Mouse (Mus musculus): ENCODE data around the gene Pla2g4f.

Pla2g4f gene

GRCm38 (mm10) chr2:120281221-120281620, 32.7 kb downstream of the Pla2g4f start:
- no peak for DNase-seq (ENCODE audit: low spot score in 2 of 2)

GRCm38 (mm10) chr2:120279961-120280360, 34.0 kb downstream of the Pla2g4f start:
- peak in 1 of 2 experiments; percentile 72 for DNase-seq (ENCODE audit: low spot score in 2 of 2)

GRCm38 (mm10) chr2:120276951-120277350, 37.0 kb downstream of the Pla2g4f start:
- no peak for DNase-seq (ENCODE audit: low spot score in 2 of 2)

- DNase-seq (ENCODE audit: low spot score in 2 of 2) = no peak
These were observed 45.3 kb downstream of the Pla2g4f start for GRCm38 (mm10) chr2:120268635-120269034.

GRCm38 (mm10) chr2:120265523-120265922, 48.4 kb downstream of the Pla2g4f start:
- DNase-seq (ENCODE audit: low spot score in 2 of 2) = peak in 1 of 2 experiments; percentile 21

GRCm38 (mm10) chr2:120264858-120265257, 49.1 kb downstream of the Pla2g4f start:
- no peak for DNase-seq (ENCODE audit: low spot score in 2 of 2)

- DNase-seq (ENCODE audit: low spot score in 2 of 2) = no peak
These were observed 51.1 kb downstream of the Pla2g4f start for GRCm38 (mm10) chr2:120262876-120263275.

GRCm38 (mm10) chr2:120261346-120261745, 52.6 kb downstream of the Pla2g4f start:
- DNase-seq (ENCODE audit: low spot score in 2 of 2) = no peak

- no peak for DNase-seq (ENCODE audit: low spot score in 2 of 2)
These were observed 57.7 kb downstream of the Pla2g4f start for GRCm38 (mm10) chr2:120256259-120256658.

- DNase-seq (ENCODE audit: low spot score in 2 of 2) = no peak
These were observed 61.3 kb downstream of the Pla2g4f start for GRCm38 (mm10) chr2:120252644-120253043.
